Mouse (Mus musculus) heart, embryonic 14.5 days (tissue): Measurements from ENCODE around the gene Clmp. TPM values are rescaled to one million over a fixed set of nuclear protein-coding genes. Genes with fewer than 3 reads are reported as not detected.

Source experiments
- ATAC-seq: fragments of 200-750 bp; cut with Nextera tagmentation; 2 replicates; pipeline ENCODE4 v1.8.0; 2017; ENCODE audit warnings: low read depth, moderate TSS enrichment; ENCODE audit not compliant: insufficient number of reproducible peaks, insufficient read depth, low FRiP score
- H3K27ac ChIP-seq, 2 experiments: fragments of 200-500 bp in 1 of 2; fragments of 300-500 bp in 1 of 2; sonication (generic) in 1 of 2; replicated peaks in 1 of 2; 2 replicates each; pipeline ENCODE4 v1.5.1; 2012 to 2014; ENCODE audit warnings: low read depth in 2 of 2, low read length in 2 of 2, control low read depth in 1 of 2, mild to moderate bottlenecking in 1 of 2, mixed read lengths in 1 of 2; ENCODE audit not compliant: control insufficient read depth in 1 of 2, insufficient read depth in 1 of 2
- H3K27me3 ChIP-seq: fragments of 300-500 bp; sonication (generic); 2 replicates; pipeline ENCODE4 v1.6.1; 2014; ENCODE audit warnings: mild to moderate bottlenecking, low read length, control low read depth; ENCODE audit not compliant: control insufficient read depth, insufficient read depth
- H3K36me3 ChIP-seq: fragments of 300-500 bp; sonication (generic); 2 replicates; pipeline ENCODE4 v1.6.1; 2014; ENCODE audit warnings: mild to moderate bottlenecking, control low read depth, low read length, mixed read lengths; ENCODE audit not compliant: control insufficient read depth, insufficient read depth
- H3K4me1 ChIP-seq, 2 experiments: fragments of 200-500 bp in 1 of 2; fragments of 300-500 bp in 1 of 2; sonication (generic) in 1 of 2; 2 replicates each; pipeline ENCODE4 v1.6.1; 2012 to 2014; ENCODE audit warnings: low read length in 2 of 2, control low read depth in 1 of 2, mixed read lengths in 1 of 2; ENCODE audit not compliant: control insufficient read depth in 2 of 2, insufficient read depth in 2 of 2
- H3K4me2 ChIP-seq: fragments of 300-500 bp; sonication (generic); 2 replicates; pipeline ENCODE4 v1.6.1; 2014; ENCODE audit warnings: mild to moderate bottlenecking, low read length
- H3K4me3 ChIP-seq, 2 experiments: fragments of 200-500 bp in 1 of 2; fragments of 300-500 bp in 1 of 2; sonication (generic) in 1 of 2; 2 replicates each; pipeline ENCODE4 v1.5.1; 2012 to 2014; ENCODE audit warnings: low read length in 2 of 2, mild to moderate bottlenecking in 2 of 2, control low read depth in 1 of 2, low read depth in 1 of 2, moderate library complexity in 1 of 2; ENCODE audit not compliant: control insufficient read depth in 1 of 2, insufficient read depth in 1 of 2
- H3K9ac ChIP-seq: fragments of 300-500 bp; sonication (generic); 2 replicates; pipeline ENCODE4 v1.6.1; 2014; ENCODE audit warnings: mild to moderate bottlenecking, low read length
- H3K9me3 ChIP-seq: fragments of 300-500 bp; sonication (generic); 2 replicates; pipeline ENCODE4 v1.6.1; 2016; ENCODE audit warnings: low read length, control low read depth; ENCODE audit not compliant: control insufficient read depth
- WGBS: fragments of 180-500 bp; shearing (Covaris S2); extraction: QIAGEN DNeasy Blood & Tissue Kit; methylation state at CpG from one replicate; pipeline ENCODE4 v1.1.7; 2014; 5-methylcytosine and 5-hydroxymethylcytosine counted together
- polyA plus RNA-seq: library from polyadenylated mRNA; unstranded; fragments of >200 nt; fragmentation: Nextera tagmentation; extraction: Ambion mirVana; gene quantifications from 2 replicates; pipeline ENCODE4 v1.2.1, GENCODE M21; 2014

The Clmp gene
- polyA plus RNA-seq, 1 experiment from 2014 or later, result 13.4 TPM

GRCm38 (mm10) chr9:40806440-40807288 is 120.9 kb downstream of the Clmp start:
- Histone ChIP-seq H3K4me2 (0 out of 2 replicates have a peak overlapping the region, but pooled peaks have one; percentile 4), H3K9me3 (no peaks in the 10 kb centered on the region), H3K9ac (peak overlapping the region; percentile 19; the same call in 1 of the 2 replicates), H3K36me3 (peaks cover 53% of the 10 kb centered on the region), H3K27ac (peak overlapping the region; percentile 53 to 81), H3K4me1 (peaks cover 7 to 31% of the 10 kb centered on the region in 2 experiments), H3K27me3 (no peaks in the 10 kb centered on the region), H3K4me3 (no peak overlapping the region)
- WGBS, result 20% methylated on average over 5 of the region's 5 CpGs
- ATAC-seq, result 0 out of 2 replicates have a peak, but pooled peaks have one; percentile 13

GRCm38 (mm10) chr9:40807289-40807920 is 121.6 kb downstream of the Clmp start:
- no peak overlapping the region for H3K4me3 ChIP-seq
- H3K36me3 ChIP-seq, result peaks cover 46% of the 10 kb centered on the region
- peak overlapping the region; percentile 59 to 81 for H3K27ac ChIP-seq
- H3K9me3 ChIP-seq, result no peaks in the 10 kb centered on the region
- H3K4me1 ChIP-seq, result peaks cover 7 to 31% of the 10 kb centered on the region in 2 experiments
- no peaks in the 10 kb centered on the region for H3K27me3 ChIP-seq
- peak overlapping the region; percentile 19; the same call in 1 of the 2 replicates for H3K9ac ChIP-seq
- WGBS, result 21% methylated on average over 11 of the region's 11 CpGs
- 0 out of 2 replicates have a peak overlapping the region, but pooled peaks have one; percentile 4 for H3K4me2 ChIP-seq
- ATAC-seq, result no peak

GRCm38 (mm10) chr9:40808061-40808906 is 122.5 kb downstream of the Clmp start:
- Histone ChIP-seq H3K9me3 (no peaks in the 10 kb centered on the region), H3K27ac (peak overlapping the region; percentile 59 to 81), H3K4me1 (peaks cover 7 to 31% of the 10 kb centered on the region in 2 experiments), H3K4me2 (no peak overlapping the region), H3K27me3 (no peaks in the 10 kb centered on the region), H3K36me3 (peaks cover 41% of the 10 kb centered on the region), H3K9ac (no peak overlapping the region), H3K4me3 (no peak overlapping the region)
- no peak for ATAC-seq
- WGBS, result 36% methylated on average over 16 of the region's 16 CpGs

GRCm38 (mm10) chr9:40808907-40809280 is 123.1 kb downstream of the Clmp start:
- no peak overlapping the region for H3K27ac ChIP-seq
- H3K4me1 ChIP-seq, result peaks cover 7 to 26% of the 10 kb centered on the region in 2 experiments
- H3K9me3 ChIP-seq, result no peaks in the 10 kb centered on the region
- peaks cover 35% of the 10 kb centered on the region for H3K36me3 ChIP-seq
- no peak overlapping the region for H3K4me2 ChIP-seq
- no peak overlapping the region for H3K4me3 ChIP-seq
- H3K27me3 ChIP-seq, result no peaks in the 10 kb centered on the region
- H3K9ac ChIP-seq, result no peak overlapping the region
- ATAC-seq, result no peak
- 70% methylated on average over 8 of the region's 8 CpGs for WGBS

GRCm38 (mm10) chr9:40811860-40812259 is 126.1 kb downstream of the Clmp start:
- no peak overlapping the region for H3K4me2 ChIP-seq
- H3K9ac ChIP-seq, result no peak overlapping the region
- no peaks in the 10 kb centered on the region for H3K9me3 ChIP-seq
- no peak overlapping the region for H3K27ac ChIP-seq
- peaks cover 1 to 8% of the 10 kb centered on the region in 2 experiments for H3K4me1 ChIP-seq
- H3K27me3 ChIP-seq, result no peaks in the 10 kb centered on the region
- H3K36me3 ChIP-seq, result peaks cover 5% of the 10 kb centered on the region; the same call in 1 of the 2 replicates
- WGBS, result 43% methylated on average over 2 of the region's 2 CpGs
- ATAC-seq, result no peak
- no peak overlapping the region for H3K4me3 ChIP-seq

DNA sequence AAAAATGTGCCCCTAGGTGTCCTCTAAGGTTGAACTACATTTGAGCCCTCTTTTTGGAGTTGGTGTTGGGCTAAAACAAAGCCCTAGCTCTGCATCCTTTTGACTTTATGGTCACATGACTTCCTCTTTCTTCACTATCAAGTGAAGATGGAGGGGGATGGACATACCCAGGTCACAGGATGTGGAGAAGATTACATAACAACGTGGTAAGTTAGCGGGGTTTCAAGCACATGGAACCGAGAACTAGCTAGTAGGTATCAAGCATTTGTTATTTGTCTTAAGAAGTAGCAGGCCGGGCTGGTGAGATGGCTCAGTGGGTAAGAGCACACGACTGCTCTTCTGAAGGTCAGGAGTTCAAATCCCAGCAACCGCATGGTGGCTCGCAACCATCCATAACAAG is 128.3 kb downstream of the Clmp start:
- H3K36me3 ChIP-seq, result no peaks in the 10 kb centered on the region
- no peak overlapping the region for H3K4me3 ChIP-seq
- H3K27me3 ChIP-seq, result no peaks in the 10 kb centered on the region
- H3K9ac ChIP-seq, result no peak overlapping the region
- H3K4me2 ChIP-seq, result no peak overlapping the region
- H3K9me3 ChIP-seq, result no peaks in the 10 kb centered on the region
- H3K27ac ChIP-seq, result no peak overlapping the region
- 83% methylated on average over 7 of the region's 7 CpGs for WGBS
- 0 out of 4 replicates have a peak, but pooled peaks cover 0 to 2% of the 10 kb centered on the region in 2 experiments for H3K4me1 ChIP-seq
- no peak for ATAC-seq
